Mouse (Mus musculus) c-Kit-negative CD71-positive TER-119-positive erythroid progenitor cells, embryonic 14.5 days (primary cell): Measurements from ENCODE around the gene Tpo.

Experiments used
- DNase-seq: peaks from one replicate; pipeline ENCODE4 v3.0.0-alpha.2; 2013; ENCODE audit warnings: low read depth, low spot score

The Tpo gene

GRCm38 (mm10) chr12:30132524-30132923 lies at the start of gene Tpo:
Tpo (minus strand) TSS chr12:30132624.
- DNase-seq, result no peak

- DNase-seq, result no peak
Observed at GRCm38 (mm10) chr12:30181721-30182120, 49.3 kb upstream of the Tpo start.

GRCm38 (mm10) chr12:30179623-30180022 lies 47.2 kb upstream of the Tpo start:
- DNase-seq, result no peak

- DNase-seq, result no peak
Observed at GRCm38 (mm10) chr12:30177966-30178365, 45.5 kb upstream of the Tpo start.

- no peak for DNase-seq
Observed at GRCm38 (mm10) chr12:30177529-30177928, 45.1 kb upstream of the Tpo start.

GRCm38 (mm10) chr12:30168491-30168890 lies 36.1 kb upstream of the Tpo start:
- DNase-seq, result no peak

- DNase-seq, result no peak
Observed at GRCm38 (mm10) chr12:30164538-30164937, 32.1 kb upstream of the Tpo start.

- no peak for DNase-seq
Observed at GRCm38 (mm10) chr12:30164005-30164404, 31.6 kb upstream of the Tpo start.

- DNase-seq, result no peak
Observed at GRCm38 (mm10) chr12:30161731-30162406, 29.4 kb upstream of the Tpo start.

GRCm38 (mm10) chr12:30160475-30160874 lies 28.1 kb upstream of the Tpo start:
- DNase-seq, result no peak

- DNase-seq, result no peak
Observed at GRCm38 (mm10) chr12:30159788-30160187, 27.4 kb upstream of the Tpo start.

GRCm38 (mm10) chr12:30154079-30154673 lies 21.8 kb upstream of the Tpo start:
- no peak for DNase-seq

GRCm38 (mm10) chr12:30142085-30142484 lies 9.7 kb upstream of the Tpo start:
- no peak for DNase-seq

- no peak for DNase-seq
Observed at GRCm38 (mm10) chr12:30129411-30129716, 3.1 kb downstream of the Tpo start.

GRCm38 (mm10) chr12:30128561-30129410 lies 3.6 kb downstream of the Tpo start:
- no peak for DNase-seq

- no peak for DNase-seq
Observed at GRCm38 (mm10) chr12:30122347-30122746, 10.1 kb downstream of the Tpo start.

- no peak for DNase-seq
Observed at GRCm38 (mm10) chr12:30112271-30112670, 20.2 kb downstream of the Tpo start.

GRCm38 (mm10) chr12:30109646-30110605 lies 22.5 kb downstream of the Tpo start:
- no peak for DNase-seq

GRCm38 (mm10) chr12:30102891-30103565 lies 29.4 kb downstream of the Tpo start:
- no peak for DNase-seq

GRCm38 (mm10) chr12:30092081-30092480 lies 40.3 kb downstream of the Tpo start:
- no peak for DNase-seq

- DNase-seq, result no peak
Observed at GRCm38 (mm10) chr12:30083971-30084370, 48.5 kb downstream of the Tpo start.
